Mouse (Mus musculus) left cerebral cortex, adult 18-20 months (tissue): ENCODE measurements around the gene Hivep3. TPM values are rescaled to one million over a fixed set of nuclear protein-coding genes. Genes with fewer than 3 reads are reported as not detected.

ENCODE experiments used
- DNase-seq, 2 experiments: peaks; one replicate each; pipeline ENCODE4 v3.0.0; 2021 to 2022; ENCODE audit warnings: low spot score in 2 of 2, mixed read lengths in 1 of 2
- total RNA-seq, 2 experiments: library from RNA; stranded (reverse); gene quantifications; 2 replicates each; pipeline ENCODE4 v1.2.3; 2021

Gene Hivep3
- total RNA-seq, 2 experiments from 2014 or later, result 56.0 to 56.9 TPM

DNA sequence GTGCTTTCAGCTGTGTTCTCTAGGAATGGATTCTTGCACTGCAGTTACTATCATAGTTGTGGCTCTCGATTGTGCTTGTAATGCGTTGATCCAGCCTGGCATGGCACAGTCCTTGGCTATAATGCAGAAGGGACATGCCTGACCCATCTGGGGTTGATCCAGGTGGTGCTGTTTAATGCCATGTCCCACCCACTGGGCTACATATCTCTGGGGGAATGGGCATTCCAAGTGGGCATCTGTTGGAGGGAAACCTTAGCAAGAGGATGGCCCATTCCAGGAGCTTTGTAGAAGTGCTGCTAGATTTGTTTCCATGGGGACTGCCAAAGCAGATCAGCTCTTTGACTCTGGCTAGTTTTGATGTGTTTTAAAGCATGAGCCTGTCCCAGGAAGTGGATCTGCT is 137.9 kb downstream of the Hivep3 start:
- no peak for DNase-seq

DNA sequence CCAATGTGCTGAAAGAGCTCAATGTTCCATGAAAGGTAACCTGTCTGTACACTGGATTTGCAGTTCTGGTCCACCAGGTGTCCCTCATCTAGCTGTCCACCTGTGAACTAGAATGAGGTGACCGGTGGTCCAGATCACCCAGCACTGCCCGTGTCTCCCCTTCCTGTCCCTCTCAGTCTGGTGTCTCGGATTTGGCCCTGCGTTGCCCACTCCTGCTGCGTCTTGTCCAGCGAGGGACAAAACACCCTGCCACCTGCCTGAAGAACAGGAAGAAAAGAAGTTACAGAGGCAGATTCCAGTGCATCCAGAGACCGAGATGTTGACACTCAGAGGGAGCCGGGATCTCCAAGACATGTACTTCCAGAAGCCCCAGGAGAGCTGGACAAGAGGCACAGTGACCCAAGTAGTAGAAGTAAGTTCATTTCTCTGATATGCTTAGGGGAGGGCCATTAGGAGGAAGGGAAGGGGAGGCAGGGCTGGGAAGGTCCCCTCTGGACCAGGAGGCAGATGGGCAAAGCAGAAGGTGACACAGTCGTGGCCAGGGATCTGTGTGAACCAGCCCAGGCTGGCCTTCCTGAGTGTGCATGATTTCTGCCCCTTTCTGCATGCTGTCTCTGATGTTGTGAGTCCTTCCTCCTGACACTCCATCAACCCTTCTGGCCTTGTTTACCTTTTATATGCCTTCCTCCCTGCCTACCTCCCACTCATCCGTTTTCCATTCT is 138.4 kb downstream of the Hivep3 start:
- DNase-seq, result no peak

DNA sequence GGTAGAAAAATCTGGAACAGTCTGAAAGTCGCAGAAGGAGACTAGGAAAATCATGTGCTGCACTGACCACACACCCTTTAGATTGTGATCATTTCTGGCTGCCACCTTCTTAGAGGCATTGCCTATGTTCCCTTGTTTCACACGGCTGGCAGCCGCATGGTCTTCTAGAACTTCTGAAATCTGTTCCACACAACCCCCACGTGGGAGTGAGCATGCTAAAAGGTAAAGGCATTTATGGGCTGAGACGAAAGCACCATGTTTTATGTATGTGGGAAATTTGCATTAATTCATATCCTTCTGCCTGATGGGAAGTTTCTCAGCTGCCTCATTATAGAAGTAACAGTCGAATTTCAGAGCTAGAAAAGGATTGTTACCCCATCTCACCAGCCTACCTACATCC is 140.4 kb downstream of the Hivep3 start:
- DNase-seq, result peak in 1 of 2 experiments; percentile 48

DNA sequence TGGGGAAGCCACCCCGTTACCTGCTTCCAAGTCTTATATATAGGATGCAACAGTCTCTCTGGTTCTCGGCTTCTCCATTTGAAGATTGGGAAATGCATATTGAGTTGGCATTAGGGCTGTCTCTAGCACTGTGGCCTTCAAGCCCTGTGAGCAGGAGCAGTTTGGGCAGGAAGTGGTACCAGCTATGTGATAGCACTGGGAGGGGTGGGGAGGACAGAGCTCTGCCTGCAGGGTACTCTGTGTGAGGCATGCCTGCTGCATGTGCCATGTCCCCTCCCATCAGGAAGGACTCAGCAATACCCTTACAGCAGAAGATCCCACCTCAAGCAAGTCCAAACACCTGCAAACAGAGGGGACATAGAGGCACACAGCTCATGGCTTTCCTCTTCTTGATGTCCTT is 142.0 kb downstream of the Hivep3 start:
- DNase-seq, result no peak

DNA sequence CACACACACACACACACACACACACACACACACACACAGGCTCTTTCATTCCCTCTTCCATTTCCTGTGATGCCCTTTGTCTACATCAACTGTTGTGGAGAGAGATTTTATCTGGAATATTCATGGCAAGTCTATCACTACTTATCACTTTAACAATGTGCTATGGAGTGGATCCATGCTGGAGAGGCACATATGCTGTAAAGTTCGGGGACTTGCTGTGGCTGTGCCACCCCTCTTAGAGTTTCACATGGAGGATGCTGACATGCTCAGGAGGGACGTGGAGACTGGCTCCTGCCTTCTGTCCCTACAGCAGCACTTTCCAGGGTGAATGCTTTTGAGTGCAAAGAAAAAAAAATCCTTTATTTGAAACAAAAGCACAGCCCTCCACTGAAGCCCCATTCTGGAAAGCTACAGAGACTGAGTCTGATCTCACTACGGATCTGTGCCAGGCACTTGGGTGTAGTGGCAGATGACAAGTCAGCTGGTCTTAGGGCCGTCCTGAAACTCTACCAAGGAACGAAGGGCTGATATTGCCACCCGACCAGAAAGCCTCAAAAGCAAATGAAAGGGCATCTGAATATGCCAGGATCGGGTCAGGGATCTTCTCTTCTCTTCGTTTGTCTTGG is 143.1 kb downstream of the Hivep3 start:
- DNase-seq, result no peak

DNA sequence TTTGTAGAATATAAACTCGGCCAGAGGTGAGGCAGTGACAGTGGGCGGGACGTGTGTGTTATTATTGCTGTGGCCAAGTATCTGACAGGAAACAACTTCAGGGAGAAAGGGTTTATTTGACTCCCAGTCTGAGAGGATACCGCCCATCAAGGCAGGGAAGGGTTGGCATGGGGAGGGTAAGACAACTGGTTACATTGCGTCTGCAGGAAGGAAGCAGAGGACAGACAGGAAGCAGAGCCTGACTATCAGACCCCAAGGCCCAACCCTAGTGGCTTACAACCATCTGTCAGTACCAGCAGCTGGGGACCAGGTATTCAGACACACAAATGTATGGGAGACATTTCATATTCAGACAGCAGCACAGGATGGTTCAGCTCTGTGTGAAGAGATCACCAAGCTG is 144.6 kb downstream of the Hivep3 start:
- no peak for DNase-seq

DNA sequence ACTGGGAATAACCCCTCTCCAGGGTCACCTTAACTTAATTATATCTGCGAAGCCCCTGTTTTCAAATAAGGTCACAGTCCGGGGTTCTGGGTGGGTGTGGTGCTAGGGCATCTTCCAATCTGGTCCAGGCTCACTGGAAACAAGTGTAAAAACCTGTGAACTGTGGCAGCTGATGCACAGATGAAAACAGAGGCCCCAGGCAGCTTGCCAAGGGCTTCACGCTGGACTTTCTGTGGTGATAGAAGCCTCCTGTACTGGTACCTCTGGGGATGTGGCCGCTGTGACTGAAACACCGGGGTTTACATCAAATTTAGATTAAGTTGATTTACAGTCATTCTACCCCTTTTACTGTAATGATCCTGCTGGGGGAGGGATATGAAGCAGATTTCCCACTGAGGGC is 146.1 kb downstream of the Hivep3 start:
- DNase-seq, result no peak

DNA sequence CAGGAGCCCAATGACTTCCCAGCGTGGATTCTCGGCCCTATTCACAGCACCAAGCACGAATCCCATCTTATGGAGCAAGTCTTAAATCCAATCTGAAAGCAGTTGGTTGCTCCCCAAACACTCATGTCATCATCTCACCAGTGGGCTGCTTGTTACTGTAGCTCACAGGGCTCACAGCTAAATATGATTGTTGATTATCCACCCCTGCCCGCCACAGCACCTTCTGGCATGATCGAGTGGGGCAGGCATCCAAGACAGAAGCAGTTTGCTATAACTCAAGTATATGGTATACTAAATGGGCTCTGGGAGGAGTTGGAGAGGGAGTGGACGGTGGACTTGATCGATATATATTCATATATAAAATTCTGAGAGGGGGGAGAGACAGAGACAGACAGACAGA is 146.7 kb downstream of the Hivep3 start:
- peak in 1 of 2 experiments; percentile 59 for DNase-seq

DNA sequence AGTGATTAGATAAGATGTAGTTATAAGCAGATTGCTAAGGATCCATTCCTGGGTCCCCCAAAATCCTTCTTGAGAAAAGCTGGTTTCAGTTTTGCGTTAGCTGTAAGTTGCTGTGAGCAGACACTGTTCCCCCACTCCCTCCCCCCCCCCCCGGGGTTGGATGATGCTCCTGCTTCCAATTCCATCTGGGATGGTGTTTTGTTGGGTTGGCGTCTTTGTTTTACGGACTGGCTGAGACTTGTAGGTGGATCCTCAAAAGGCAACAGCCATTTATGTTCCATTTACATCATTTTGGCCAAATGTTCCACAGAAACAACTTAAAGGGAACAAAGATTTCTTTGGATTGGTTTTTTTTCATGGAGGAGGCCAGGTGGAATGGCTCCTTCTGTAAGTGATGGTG is 147.7 kb downstream of the Hivep3 start:
- DNase-seq, result no peak

DNA sequence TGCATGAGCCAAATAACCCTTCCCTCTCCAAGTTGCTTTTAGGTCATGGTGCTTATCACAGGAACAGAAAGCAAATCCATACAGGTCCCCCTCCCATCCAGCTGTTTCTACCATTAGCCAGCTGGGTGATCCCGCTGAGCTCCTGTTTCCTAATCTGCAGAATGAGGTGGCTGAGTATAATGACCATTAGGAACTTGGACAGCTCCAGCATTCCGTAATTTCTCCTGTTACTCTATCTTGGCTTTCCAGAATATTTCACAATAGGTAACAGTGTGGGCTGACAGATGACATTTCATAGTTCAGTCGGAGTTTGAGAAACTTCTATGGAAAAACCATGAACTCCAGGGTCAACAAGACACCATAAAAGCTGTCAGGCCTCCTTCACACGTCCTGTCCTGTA is 148.8 kb downstream of the Hivep3 start:
- no peak for DNase-seq

DNA sequence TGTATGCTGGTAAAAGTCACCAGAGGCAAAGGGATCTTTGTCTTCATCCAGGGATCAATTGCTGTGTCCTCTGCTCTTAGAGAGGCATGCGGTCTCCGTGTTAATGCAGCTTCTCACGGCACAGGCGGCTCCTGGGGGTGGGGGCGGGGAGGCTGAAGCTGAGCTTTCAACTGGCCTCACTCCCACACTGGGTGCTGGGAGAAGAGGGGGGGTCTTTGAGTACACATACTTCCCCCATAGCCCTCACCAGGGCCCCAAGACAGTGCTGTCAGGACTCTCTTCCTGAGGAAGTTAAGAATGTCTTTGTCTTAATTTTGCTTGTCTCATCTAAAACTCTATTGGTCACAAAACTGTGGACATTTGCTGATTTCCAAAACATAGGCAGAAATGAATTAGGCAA is 149.2 kb downstream of the Hivep3 start:
- DNase-seq, result no peak

DNA sequence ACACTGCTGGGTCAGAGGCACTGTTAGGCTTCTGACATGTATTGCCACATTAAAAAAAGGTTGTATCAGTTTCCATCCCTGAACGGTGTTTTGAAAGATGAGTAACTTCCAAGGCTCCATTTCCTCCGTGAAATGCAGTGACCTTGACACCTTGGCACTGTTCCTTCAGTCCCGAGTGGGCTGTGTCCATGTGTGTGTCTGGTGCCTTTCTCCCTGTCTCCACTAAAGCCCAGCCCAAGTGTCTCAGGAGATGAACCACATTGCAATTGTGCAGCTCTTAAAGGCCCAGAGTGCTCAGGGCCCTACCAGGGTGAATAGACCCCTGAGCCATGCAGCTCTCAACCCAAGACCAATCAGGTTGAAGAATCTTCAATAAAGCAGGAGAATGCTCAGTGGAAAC is 153.0 kb downstream of the Hivep3 start:
- no peak for DNase-seq

DNA sequence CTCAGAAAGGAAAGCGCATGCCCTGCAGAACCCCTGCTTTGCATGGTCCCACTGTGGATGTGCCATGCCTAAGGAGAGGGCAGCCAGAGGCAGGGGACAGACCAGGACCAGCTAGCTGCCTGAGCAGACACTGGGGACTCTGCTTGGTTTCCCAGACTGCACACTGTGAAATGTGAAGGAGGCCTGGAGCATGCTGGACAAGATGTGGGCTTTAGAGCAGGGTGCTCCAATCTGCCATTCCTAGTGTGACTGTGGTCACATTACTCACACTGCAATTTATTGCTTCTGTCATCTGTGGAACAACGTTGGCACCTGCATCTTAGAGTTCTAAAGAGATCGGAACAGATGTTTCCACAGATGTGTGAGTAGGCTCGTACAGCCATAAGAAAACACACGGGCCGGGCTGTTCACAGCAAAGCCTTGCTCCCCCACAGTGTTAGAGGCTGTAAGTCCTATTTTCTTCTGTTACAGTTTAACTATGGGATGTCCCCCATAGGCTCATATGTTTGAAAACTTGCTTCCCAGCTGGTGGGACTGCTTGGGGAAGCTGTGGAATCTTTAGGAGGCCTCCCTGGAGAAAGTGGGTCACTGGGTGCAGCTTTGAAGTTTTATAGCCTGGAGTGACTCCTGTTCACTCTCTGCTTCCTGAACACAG is 154.1 kb downstream of the Hivep3 start:
- no peak for DNase-seq

DNA sequence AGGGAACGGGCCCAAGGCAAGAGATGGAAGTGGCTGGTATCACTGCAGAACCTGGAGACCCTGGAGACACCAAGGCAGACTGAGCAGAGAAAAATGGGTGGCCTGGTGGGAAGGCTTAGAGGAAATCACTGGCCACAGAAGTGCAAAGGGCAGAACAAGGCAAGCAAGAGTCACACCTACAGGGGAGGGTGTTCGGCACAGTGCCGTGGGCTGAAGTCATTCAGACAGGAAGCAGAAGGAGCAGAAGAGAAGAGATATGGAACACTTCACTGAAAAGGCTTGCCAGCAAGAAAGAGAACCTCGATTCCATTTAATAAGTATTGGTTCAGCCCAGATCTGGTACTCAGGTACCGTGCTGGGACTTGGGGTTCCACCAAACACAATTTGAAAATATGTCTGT is 156.2 kb downstream of the Hivep3 start:
- no peak for DNase-seq

DNA sequence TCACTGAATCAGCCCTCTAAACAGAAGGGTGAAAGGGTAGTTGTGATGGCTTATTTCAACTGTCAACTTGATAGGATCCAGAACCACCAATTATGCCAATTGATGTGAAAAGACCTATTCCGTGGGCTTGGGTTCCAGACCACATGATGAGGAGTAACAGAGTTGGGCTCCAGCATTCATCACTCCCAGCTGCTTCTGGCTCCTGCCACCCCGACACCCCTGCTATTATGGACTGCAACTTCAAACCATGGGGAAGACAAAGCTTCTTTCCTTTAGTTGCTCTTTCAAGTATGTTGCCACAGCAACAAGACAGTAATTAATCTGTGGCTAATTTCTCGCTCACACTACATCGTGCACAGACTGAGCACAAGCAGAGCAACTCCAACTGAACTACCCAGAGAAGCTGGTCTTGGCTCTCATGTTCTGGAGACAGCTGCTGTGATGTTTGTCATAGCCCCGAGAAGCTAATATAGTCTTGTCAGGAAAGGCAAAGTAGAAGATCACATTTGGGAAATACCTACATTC is 159.7 kb downstream of the Hivep3 start:
- DNase-seq, result no peak

DNA sequence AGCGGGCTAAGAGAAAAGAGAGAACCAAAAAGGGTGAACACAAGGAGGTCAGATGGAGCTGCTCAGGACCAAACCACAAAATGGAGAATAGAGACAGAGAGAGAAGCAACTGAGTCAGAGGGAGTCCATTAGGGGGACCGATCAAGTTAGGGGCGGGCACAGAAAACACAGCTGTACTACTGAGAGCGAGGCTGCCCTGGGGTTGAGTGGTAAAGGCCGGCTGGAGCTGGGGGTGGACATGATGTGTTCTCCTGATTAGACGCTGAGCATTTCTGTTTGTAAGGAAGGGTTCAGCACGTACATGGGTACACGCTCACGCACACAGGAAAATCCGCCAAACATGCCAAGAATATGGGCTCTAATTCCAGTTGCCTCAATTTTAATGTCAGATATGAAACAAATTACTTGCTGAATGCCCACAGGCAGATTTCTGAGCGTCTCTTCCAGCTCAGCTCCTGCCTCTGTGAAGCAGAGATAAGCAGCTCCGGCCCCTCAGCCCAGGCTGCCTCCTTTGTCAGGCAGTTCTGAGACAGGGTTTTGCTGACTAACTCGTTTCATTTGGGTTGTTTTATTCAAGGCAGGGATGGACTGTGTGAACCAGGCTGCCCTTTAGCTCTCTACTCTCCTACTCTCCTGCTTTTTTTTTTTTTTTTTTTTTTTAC is 161.3 kb downstream of the Hivep3 start:
- DNase-seq, result no peak

DNA sequence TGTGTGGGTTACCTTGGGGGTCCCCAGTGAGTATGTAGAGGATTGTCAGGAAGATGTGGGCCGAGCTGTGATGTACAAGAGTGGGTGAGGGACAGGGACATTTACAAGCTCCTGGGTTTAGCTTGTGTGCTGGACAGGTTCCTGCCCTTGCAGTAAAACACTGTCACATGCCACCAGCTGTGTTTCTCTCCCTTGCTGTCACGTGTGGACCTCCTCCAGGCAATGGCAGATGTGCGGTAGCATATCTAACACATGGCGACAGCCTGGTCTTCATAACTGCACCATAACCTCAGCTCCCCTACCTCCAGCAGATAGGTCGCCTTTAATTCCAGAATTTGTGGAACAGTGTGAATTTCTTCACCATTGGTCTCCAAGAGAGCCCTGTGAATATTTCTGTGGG is 161.9 kb downstream of the Hivep3 start:
- no peak for DNase-seq

DNA sequence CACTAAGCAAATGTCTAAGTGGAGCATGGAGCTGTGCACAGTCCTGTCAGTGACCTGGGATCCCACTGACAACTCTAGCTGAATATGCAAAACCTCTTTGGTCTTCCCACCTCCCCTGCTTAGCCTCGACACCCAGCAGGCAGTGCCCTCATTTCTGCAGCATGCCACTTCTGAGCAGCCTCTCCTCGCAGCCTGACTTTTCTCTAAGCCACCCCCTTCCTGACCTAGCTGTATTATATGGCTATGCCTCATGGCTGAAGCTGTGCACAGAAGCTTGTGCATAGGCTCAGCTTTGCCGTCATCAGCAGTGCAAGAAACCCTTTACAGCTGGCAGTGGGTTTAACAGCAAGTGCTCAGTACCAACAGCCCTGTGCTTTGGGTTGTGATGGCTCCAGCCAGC is 163.0 kb downstream of the Hivep3 start:
- DNase-seq, result no peak

DNA sequence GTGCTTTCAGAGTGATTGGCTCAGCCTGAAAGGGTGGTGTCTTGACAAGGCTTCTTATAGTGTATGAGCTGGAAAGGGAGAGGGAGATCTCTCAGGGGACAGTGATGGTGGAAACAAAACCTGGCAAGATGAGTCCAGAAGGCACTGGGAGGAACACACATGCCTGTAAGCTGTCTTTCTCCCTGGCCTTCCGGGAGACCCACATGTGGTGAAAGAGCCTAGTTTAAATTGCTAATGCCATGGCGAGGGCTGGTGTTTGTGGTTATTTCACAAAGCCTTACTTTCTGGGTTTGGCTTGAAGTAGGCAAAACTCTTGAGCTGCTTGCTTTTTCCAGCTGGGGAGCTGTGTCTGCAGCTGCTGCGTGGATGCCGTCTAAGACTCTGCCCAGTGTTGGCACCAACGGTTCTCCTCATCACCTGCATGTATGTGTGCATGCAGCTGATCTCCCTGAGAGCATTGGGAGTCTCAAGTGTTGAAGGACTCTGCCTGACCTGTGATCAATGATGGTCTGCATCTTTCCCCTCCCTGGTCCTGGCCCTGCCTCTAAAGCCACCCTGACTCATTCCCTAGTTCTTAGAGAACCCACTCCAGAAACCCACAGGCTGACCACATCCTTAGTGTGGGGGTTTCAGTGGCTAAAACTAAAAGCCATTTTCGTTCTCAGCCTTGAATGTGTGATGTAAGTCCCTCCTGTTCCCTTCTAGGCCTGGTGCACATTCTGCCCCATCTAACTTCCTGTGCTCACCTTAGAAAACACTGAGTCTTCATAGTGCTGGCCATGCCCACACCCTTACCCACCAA is 163.7 kb downstream of the Hivep3 start:
- no peak for DNase-seq

DNA sequence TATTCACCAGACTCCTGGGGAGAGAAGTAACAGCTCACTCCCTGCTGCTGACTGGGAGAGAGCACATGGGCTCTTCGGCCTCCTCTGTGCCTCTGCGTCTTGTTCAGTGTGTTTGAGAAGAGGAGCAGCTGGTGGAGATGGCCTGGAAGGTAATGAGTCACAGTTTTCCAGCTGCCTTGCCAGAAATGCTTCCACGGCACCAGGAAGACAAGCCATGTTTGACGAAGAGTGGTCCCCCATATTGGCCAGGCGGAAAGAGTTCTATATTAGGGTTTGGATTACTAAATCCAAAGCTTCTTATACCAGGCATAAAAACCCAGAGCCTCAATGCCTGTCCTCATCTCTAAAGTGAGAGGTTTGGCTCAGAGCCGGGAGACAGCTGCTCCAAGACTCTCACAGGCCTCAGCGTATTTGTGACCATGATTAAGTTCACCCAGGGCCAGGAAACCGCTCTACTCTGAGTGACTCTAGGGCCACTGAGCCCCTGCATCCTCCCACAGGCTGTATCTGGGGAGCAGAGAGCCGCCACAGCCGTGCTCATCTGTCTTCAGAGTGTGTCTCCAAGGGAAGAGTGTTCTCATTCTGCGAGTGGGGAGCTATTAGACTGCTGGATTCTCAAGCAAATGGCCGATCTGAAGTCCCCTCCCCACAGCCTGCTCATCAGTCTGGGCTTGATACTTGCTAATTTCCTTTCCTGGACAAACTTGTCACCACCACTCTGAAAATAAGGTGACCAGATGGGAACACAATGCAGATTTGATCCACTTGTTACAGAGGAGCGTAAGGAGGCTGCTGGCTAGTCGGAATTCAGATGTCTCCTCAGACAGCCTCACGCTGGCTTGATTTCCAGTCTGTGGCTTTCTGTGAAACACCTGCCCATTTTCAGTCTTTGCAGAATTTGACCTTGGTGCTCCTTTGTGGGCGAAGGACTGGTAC is 168.2 kb downstream of the Hivep3 start:
- peak; percentile 59 to 76 for DNase-seq
